Mouse (Mus musculus): ENCODE data around the gene Dicer1.

DNA sequence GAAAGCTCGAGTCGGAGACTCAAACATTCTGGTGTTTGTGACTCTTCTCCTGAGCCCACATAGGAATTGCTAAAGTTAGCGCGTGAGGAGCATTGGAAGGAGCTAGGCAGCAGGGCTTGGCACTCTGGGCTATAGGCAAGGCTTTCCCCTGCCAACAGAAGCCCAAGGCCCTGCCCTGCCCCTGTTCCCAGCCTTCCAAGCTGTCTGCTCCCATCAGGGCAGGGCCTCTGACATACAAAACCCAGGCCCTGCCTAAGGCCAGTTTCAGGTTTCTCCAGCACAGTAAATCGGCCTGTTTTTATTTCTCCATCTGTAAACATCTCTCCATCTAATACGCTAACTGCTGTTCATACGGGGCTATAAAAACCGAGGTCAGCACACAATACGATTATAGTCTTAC, 86.2 kb downstream of the Dicer1 start:
- TF ChIP-seq CTCF (IDR thresholded peaks at IDR 0.05; ENCODE audit: extremely low read depth, insufficient read depth, low read length) (no peak), POLR2A (IDR thresholded peaks at IDR 0.05; ENCODE audit: extremely low read depth, insufficient read depth, low read length) (no peak)

All from cortical plate, adult 2 months (tissue).